Mouse (Mus musculus) heart, postnatal 0 days (tissue): Measurements from ENCODE around the gene Fgf22. TPM values are rescaled to one million over a fixed set of nuclear protein-coding genes. Genes with fewer than 3 reads are reported as not detected.

Experiments
- ATAC-seq: fragments of 200-750 bp; cut with Nextera tagmentation; 2 replicates; pipeline ENCODE4 v1.8.0; 2017; ENCODE audit warnings: low read depth, moderate number of reproducible peaks, moderate library complexity; ENCODE audit not compliant: insufficient read depth
- DNase-seq: peaks from one replicate; pipeline ENCODE4 v3.0.0-alpha.2; 2016; ENCODE audit warnings: low spot score
- H3K27ac ChIP-seq: fragments of 300-500 bp; sonication (generic); 2 replicates; pipeline ENCODE4 v1.5.1; 2014; ENCODE audit warnings: low read depth, mild to moderate bottlenecking
- H3K27me3 ChIP-seq: fragments of 300-500 bp; sonication (generic); 2 replicates; pipeline ENCODE4 v1.6.1; 2014; ENCODE audit warnings: low read length, mixed read lengths; ENCODE audit not compliant: control insufficient read depth, insufficient read depth
- H3K36me3 ChIP-seq: fragments of 300-500 bp; sonication (generic); replicated peaks from 2 replicates; pipeline ENCODE4 v1.6.1; 2014; ENCODE audit warnings: low read length, mixed read lengths; ENCODE audit not compliant: control insufficient read depth, insufficient read depth
- H3K4me1 ChIP-seq: fragments of 300-500 bp; sonication (generic); 2 replicates; pipeline ENCODE4 v1.6.1; 2014; ENCODE audit warnings: antibody characterized with exemption; ENCODE audit not compliant: control insufficient read depth, insufficient read depth
- H3K4me2 ChIP-seq: fragments of 300-500 bp; sonication (generic); 2 replicates; pipeline ENCODE4 v1.6.1; 2014; ENCODE audit warnings: low read depth, mild to moderate bottlenecking, low read length, moderate library complexity
- H3K4me3 ChIP-seq: fragments of 300-500 bp; sonication (generic); 2 replicates; pipeline ENCODE4 v1.5.1; 2014; ENCODE audit warnings: low read depth, low read length
- H3K9ac ChIP-seq: fragments of 300-500 bp; sonication (generic); replicated peaks from 2 replicates; pipeline ENCODE4 v1.6.1; 2014; ENCODE audit warnings: low read depth, low read length, mixed read lengths
- H3K9me3 ChIP-seq: fragments of 300-500 bp; sonication (generic); replicated peaks from 2 replicates; pipeline ENCODE4 v1.6.1; 2016; ENCODE audit warnings: low read length; ENCODE audit not compliant: control insufficient read depth
- CTCF ChIP-seq: IDR thresholded peaks from 2 replicates; pipeline ENCODE4 v1.5.1; 2016; ENCODE audit warnings: antibody characterized with exemption, control low read depth, low read depth
- EP300 ChIP-seq: IDR thresholded peaks from 2 replicates; pipeline ENCODE4 v1.6.1; 2016; ENCODE audit warnings: antibody characterized with exemption, low read depth
- WGBS: fragments of 180-500 bp; shearing (Covaris S2); extraction: QIAGEN DNeasy Blood & Tissue Kit; methylation state at CpG from one replicate; pipeline ENCODE4 v1.1.7; 2014; 5-methylcytosine and 5-hydroxymethylcytosine counted together
- polyA plus RNA-seq: library from polyadenylated mRNA; unstranded; fragments of >200 nt; fragmentation: Nextera tagmentation; extraction: Ambion mirVana; gene quantifications from 2 replicates; pipeline ENCODE4 v1.2.1, GENCODE M21; 2015
- total RNA-seq: library from RNA; depleted of rRNA; stranded (reverse); fragments of >200 nt; gene quantifications from 2 replicates; pipeline ENCODE4 v1.2.3, GENCODE M21; 2014; ENCODE audit warnings: low replicate concordance

Fgf22 gene
- total and polyA plus RNA-seq, 2 experiments from 2014 or later: 0.14 TPM; not detected in 1

DNA sequence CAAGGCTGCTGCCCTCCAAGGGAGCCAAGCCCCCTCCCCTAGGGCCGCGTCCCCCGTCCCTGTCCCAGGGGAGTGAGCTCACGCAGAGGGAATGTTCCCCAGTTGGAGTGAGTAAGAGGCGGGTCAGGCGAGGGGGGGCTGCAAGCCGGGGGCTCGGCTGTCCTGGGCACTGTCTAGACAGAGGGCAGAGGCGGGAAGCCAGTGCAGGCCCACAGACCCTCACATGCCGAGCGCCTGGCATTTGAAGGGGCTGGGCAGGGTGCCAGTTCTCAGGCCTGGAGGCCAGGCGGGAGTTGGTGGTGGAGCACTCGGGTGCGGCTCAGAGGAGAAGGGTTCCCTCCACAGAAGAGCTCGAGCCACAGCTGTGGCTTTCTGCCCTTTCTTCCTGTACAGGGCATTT, 23.1 kb downstream of the Fgf22 start:
- peak; percentile 68 for ATAC-seq
- H3K9me3 ChIP-seq: no peaks in the 10 kb centered on the region; the same call in 1 of the 2 replicates
- H3K9ac ChIP-seq: no peak overlapping the region
- no peaks in the 10 kb centered on the region for H3K36me3 ChIP-seq
- peaks cover 13% of the 10 kb centered on the region for H3K27me3 ChIP-seq
- H3K4me3 ChIP-seq: peak overlapping the region; percentile 33
- peak overlapping the region; percentile 55; the same call in 1 of the 2 replicates for H3K4me2 ChIP-seq
- TF ChIP-seq EP300 (no peak), CTCF (no peak)
- H3K27ac ChIP-seq: peak overlapping the region; percentile 32; the same call in 1 of the 2 replicates
- WGBS: 2% methylated on average over 15 of the region's 15 CpGs
- DNase-seq: peak; percentile 69
- peaks cover 7% of the 10 kb centered on the region for H3K4me1 ChIP-seq

DNA sequence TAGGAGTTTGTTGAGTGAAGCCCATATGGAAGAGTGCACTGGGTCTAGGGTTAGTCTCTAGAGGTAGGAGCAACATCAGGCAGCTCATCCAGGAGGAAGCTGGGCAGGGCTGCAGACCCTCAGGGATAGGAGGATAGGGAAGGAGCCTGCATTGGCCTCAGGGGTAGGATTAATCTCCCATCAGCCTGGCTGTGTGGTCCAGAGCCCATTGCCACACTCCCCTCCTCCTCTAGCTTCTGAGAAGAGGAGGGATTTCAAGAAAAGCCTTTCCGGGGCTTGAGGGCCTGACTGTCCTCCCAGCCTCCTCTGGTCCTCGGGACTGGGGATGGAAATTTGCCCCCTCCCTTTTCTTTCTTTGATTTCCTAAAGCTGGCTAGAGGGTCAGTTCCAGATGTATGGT, 24.3 kb downstream of the Fgf22 start:
- Histone ChIP-seq H3K27ac (no peak overlapping the region), H3K9ac (no peak overlapping the region), H3K4me1 (peaks cover 7% of the 10 kb centered on the region), H3K27me3 (peaks cover 13% of the 10 kb centered on the region), H3K36me3 (no peaks in the 10 kb centered on the region), H3K4me3 (no peak overlapping the region), H3K4me2 (no peak overlapping the region), H3K9me3 (no peaks in the 10 kb centered on the region; the same call in 1 of the 2 replicates)
- WGBS: 17% methylated on average over 2 of the region's 2 CpGs
- TF ChIP-seq CTCF: no peak
- no peak for TF ChIP-seq EP300
- DNase-seq (no peak), ATAC-seq (no peak)

DNA sequence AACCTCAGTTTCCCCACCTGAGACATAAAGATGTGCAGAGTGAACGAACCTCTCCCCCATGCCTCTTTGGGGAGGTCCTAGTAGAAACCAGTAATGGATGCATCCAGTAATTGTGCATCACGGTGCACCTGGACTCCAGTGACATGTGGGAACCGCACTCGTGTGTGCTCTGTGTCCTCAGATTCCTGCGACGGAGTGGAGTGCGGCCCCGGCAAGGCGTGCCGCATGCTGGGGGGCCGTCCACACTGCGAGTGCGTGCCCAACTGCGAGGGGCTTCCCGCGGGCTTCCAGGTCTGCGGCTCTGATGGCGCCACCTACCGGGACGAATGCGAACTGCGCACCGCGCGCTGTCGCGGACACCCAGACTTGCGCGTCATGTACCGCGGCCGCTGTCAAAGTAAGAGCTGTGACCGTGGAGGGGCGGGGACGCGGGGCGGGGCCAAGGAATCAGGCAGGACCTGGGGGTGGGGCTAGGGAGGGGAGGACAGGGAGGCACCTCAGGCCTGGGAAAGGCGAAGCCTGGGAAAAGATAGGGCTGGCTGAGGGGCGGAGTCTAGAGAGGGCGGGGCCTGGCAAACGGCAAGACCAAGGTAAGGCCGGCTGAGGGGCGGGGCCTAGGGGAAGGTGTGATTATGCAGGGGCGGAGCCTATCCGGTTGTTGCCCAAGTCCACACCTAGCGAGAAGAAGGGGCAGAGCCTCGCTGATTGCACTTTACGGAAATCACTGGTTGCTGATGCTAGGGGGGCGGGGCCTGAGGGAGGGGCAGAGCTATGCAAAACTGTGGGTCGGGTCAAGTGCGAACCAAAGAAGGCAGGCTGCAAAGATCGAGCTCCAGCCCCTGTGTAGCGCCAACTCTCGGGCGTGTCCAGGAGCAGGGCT, 25.1 kb downstream of the Fgf22 start:
- Histone ChIP-seq H3K27me3 (peaks cover 13% of the 10 kb centered on the region), H3K4me3 (peak overlapping the region; percentile 39), H3K36me3 (no peaks in the 10 kb centered on the region), H3K4me1 (peaks cover 7% of the 10 kb centered on the region), H3K9ac (no peak overlapping the region), H3K4me2 (peak overlapping the region; percentile 67), H3K27ac (no peak overlapping the region), H3K9me3 (no peaks in the 10 kb centered on the region; the same call in 1 of the 2 replicates)
- 2% methylated on average over 55 of the region's 55 CpGs for WGBS
- no peak for TF ChIP-seq EP300
- peak; percentile 80 for TF ChIP-seq CTCF
- peak; percentile 85 for ATAC-seq
- peak; percentile 92 for DNase-seq

DNA sequence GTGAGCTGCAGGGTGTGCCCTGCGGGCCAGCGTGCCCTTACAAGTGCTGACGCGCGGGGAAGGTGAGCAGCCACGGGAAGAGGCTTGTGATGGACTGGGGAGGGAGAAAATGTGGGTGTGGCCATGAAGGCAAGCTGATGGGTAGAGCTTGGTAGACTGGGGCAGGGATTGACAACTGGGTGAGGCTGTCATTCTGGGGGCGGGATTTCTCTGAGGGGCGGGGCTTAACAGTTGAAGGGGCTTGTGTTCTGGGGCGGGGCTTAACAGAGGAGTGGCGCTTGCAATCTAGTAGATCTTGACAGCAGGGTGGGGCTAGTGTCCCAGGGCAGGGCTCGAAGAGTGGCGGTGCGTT, 25.8 kb downstream of the Fgf22 start:
- Histone ChIP-seq H3K9me3 (no peaks in the 10 kb centered on the region), H3K27ac (no peak overlapping the region), H3K4me3 (peak overlapping the region; percentile 39), H3K36me3 (no peaks in the 10 kb centered on the region), H3K27me3 (peaks cover 13% of the 10 kb centered on the region), H3K9ac (no peak overlapping the region), H3K4me1 (peaks cover 7% of the 10 kb centered on the region), H3K4me2 (peak overlapping the region; percentile 67)
- WGBS: 2% methylated on average over 13 of the region's 13 CpGs
- no peak for DNase-seq
- no peak for TF ChIP-seq EP300
- ATAC-seq: no peak

DNA sequence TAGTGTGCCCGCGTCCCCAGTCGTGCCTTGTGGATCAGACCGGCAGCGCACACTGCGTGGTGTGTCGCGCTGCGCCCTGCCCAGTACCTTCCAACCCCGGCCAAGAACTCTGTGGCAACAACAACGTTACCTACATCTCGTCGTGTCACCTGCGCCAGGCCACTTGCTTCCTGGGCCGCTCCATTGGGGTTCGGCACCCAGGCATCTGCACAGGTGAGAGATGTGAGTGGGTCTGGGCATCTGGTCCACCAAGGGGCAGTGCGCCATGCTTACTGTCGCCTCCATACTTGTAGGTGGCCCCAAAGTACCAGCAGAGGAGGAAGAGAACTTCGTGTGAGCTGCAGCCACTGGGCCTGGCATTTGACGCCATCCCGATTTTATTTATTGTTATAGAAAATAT, 26.3 kb downstream of the Fgf22 start:
- TF ChIP-seq CTCF (no peak), EP300 (no peak)
- Histone ChIP-seq H3K4me1 (peaks cover 7% of the 10 kb centered on the region), H3K9ac (no peak overlapping the region), H3K36me3 (no peaks in the 10 kb centered on the region), H3K9me3 (no peaks in the 10 kb centered on the region), H3K27me3 (peaks cover 13% of the 10 kb centered on the region), H3K27ac (no peak overlapping the region), H3K4me3 (peak overlapping the region; percentile 39; the same call in 1 of the 2 replicates), H3K4me2 (peak overlapping the region; percentile 67; the same call in 1 of the 2 replicates)
- ATAC-seq: no peak
- 47% methylated on average over 21 of the region's 21 CpGs for WGBS
- DNase-seq: no peak
